Mouse (Mus musculus) MEL (cell line): ENCODE data around the gene Rhou. TPM values are rescaled to one million over a fixed set of nuclear protein-coding genes. Genes with fewer than 3 reads are reported as not detected.

Source experiments
- DNase-seq: peaks from one replicate; pipeline ENCODE4 v3.0.0; 2011; ENCODE audit warnings: low read depth, low spot score
- H3K27ac ChIP-seq: 2 replicates; pipeline ENCODE4 v1.5.1; 2012; ENCODE audit warnings: low read depth, mild to moderate bottlenecking, control low read depth, low read length, moderate library complexity; ENCODE audit not compliant: control insufficient read depth
- H3K27me3 ChIP-seq, 2 experiments: fragments of 150-350 bp in 1 of 2; sonication (generic) in 1 of 2; 2 replicates each; pipeline ENCODE4 v1.6.1; 2012; ENCODE audit warnings: low read length in 2 of 2, mild to moderate bottlenecking in 2 of 2, improper control_type of control experiment in 1 of 2, moderate library complexity in 1 of 2; ENCODE audit not compliant: insufficient read depth in 2 of 2, control insufficient read depth in 1 of 2
- H3K36me3 ChIP-seq, 2 experiments: 2 replicates each; pipeline ENCODE4 v1.6.1; 2012 to 2014; ENCODE audit warnings: low read length in 2 of 2, improper control_type of control experiment in 1 of 2, inconsistent platforms in 1 of 2, mild to moderate bottlenecking in 1 of 2; ENCODE audit not compliant: insufficient read depth in 2 of 2, control insufficient read depth in 1 of 2
- H3K4me1 ChIP-seq, 2 experiments: fragments of 150-350 bp in 1 of 2; sonication (generic) in 1 of 2; 2 replicates each; pipeline ENCODE4 v1.6.1; 2012; ENCODE audit warnings: low read length in 2 of 2, improper control_type of control experiment in 1 of 2, mild to moderate bottlenecking in 1 of 2; ENCODE audit not compliant: insufficient read depth in 2 of 2, control insufficient read depth in 1 of 2
- H3K4me3 ChIP-seq, 2 experiments: fragments of 150-350 bp in 1 of 2; sonication (generic) in 1 of 2; 2 replicates each; pipeline ENCODE4 v1.5.1; 2012; ENCODE audit warnings: low read depth in 2 of 2, low read length in 2 of 2, mild to moderate bottlenecking in 2 of 2, moderate library complexity in 2 of 2, control low read depth in 1 of 2, improper control_type of control experiment in 1 of 2; ENCODE audit not compliant: control insufficient read depth in 1 of 2, insufficient read depth in 1 of 2
- H3K79me2 ChIP-seq: 2 replicates; pipeline ENCODE4 v1.6.1; 2012; ENCODE audit warnings: mild to moderate bottlenecking, low read length, moderate library complexity; ENCODE audit not compliant: control insufficient read depth, poor library complexity, insufficient read depth
- H3K9ac ChIP-seq: 2 replicates; pipeline ENCODE4 v1.6.1; 2012; ENCODE audit warnings: low read depth, mild to moderate bottlenecking, control low read depth, low read length, moderate library complexity; ENCODE audit not compliant: control insufficient read depth, poor library complexity, severe bottlenecking
- H3K9me3 ChIP-seq: fragments of 150-350 bp; sonication (generic); replicated peaks from 2 replicates; pipeline ENCODE4 v1.6.1; 2012; ENCODE audit warnings: mild to moderate bottlenecking, low read length, improper control_type of control experiment, moderate library complexity; ENCODE audit not compliant: insufficient read depth
- CHD1 ChIP-seq: IDR thresholded peaks from 2 replicates; pipeline ENCODE4 v1.6.1; 2012; ENCODE audit warnings: low read depth, mild to moderate bottlenecking, inconsistent platforms, low read length, improper control_type of control experiment
- CHD2 ChIP-seq: IDR thresholded peaks from 2 replicates; pipeline ENCODE4 v1.6.1; 2011; ENCODE audit warnings: low read length, improper control_type of control experiment
- CTCF ChIP-seq, 3 experiments: IDR thresholded peaks in 2 of 3; conservative IDR thresholded peaks in 1 of 3; 2 replicates each; pipeline ENCODE4 v1.5.1; 2011 to 2012; ENCODE audit warnings: low read length in 3 of 3, low read depth in 2 of 3, mild to moderate bottlenecking in 2 of 3, improper control_type of control experiment in 1 of 3, inconsistent platforms in 1 of 3, mixed read lengths in 1 of 3, moderate library complexity in 1 of 3; ENCODE audit not compliant: control insufficient read depth in 1 of 3, insufficient read depth in 1 of 3, poor library complexity in 1 of 3, severe bottlenecking in 1 of 3
- ELF1 ChIP-seq: IDR thresholded peaks from 2 replicates; pipeline ENCODE4 v1.6.1; 2014; ENCODE audit warnings: low read depth, mild to moderate bottlenecking, inconsistent platforms, low read length, improper control_type of control experiment, moderate library complexity
- EP300 ChIP-seq, 2 experiments: IDR thresholded peaks; 2 replicates each; pipeline ENCODE4 v1.6.1; 2011; ENCODE audit warnings: improper control_type of control experiment in 2 of 2, low read length in 2 of 2, low read depth in 1 of 2, mild to moderate bottlenecking in 1 of 2
- ETS1 ChIP-seq: IDR thresholded peaks from 2 replicates; pipeline ENCODE4 v1.6.1; 2012; ENCODE audit warnings: low read depth, mild to moderate bottlenecking, inconsistent platforms, low read length, improper control_type of control experiment, moderate library complexity
- GATA1 ChIP-seq: IDR thresholded peaks from 2 replicates; pipeline ENCODE4 v1.6.1; 2011; ENCODE audit warnings: low read depth, low read length, improper control_type of control experiment
- HCFC1 ChIP-seq: IDR thresholded peaks from 2 replicates; pipeline ENCODE4 v1.6.1; 2012; ENCODE audit warnings: low read depth, mild to moderate bottlenecking, inconsistent platforms, low read length, improper control_type of control experiment, moderate library complexity
- KAT2A ChIP-seq: conservative IDR thresholded peaks from 2 replicates; pipeline ENCODE4 v1.6.1; 2012; ENCODE audit warnings: low read depth, low read length, improper control_type of control experiment, inconsistent platforms
- MAX ChIP-seq: IDR thresholded peaks from 2 replicates; pipeline ENCODE4 v1.6.1; 2011; ENCODE audit warnings: low read length, improper control_type of control experiment
- MAZ ChIP-seq: IDR thresholded peaks from 2 replicates; pipeline ENCODE4 v1.6.1; 2012; ENCODE audit warnings: low read depth, mild to moderate bottlenecking, inconsistent platforms, low read length, improper control_type of control experiment
- MEF2A ChIP-seq: IDR thresholded peaks from 2 replicates; pipeline ENCODE4 v1.6.1; 2014; ENCODE audit warnings: low read depth, mild to moderate bottlenecking, inconsistent platforms, low read length, improper control_type of control experiment; ENCODE audit not compliant: poor library complexity, insufficient replicate concordance, severe bottlenecking; ENCODE audit errors: extremely low read depth
- MXI1 ChIP-seq: IDR thresholded peaks from 2 replicates; pipeline ENCODE4 v1.6.1; 2011; ENCODE audit warnings: mild to moderate bottlenecking, low read depth, low read length, improper control_type of control experiment
- MYB ChIP-seq: IDR thresholded peaks from 2 replicates; pipeline ENCODE4 v1.6.1; 2011; ENCODE audit warnings: mild to moderate bottlenecking, low read depth, low read length, improper control_type of control experiment
- NRF1 ChIP-seq: IDR thresholded peaks from 2 replicates; pipeline ENCODE4 v1.6.1; 2014; ENCODE audit warnings: low read depth, mild to moderate bottlenecking, inconsistent platforms, low read length, improper control_type of control experiment, moderate library complexity; ENCODE audit not compliant: poor library complexity, insufficient read depth, severe bottlenecking
- POLR2A ChIP-seq, 2 experiments: IDR thresholded peaks; 2 replicates each; pipeline ENCODE4 v1.6.1; 2011 to 2012; ENCODE audit warnings: low read length in 2 of 2, mild to moderate bottlenecking in 2 of 2, control low read depth in 1 of 2, improper control_type of control experiment in 1 of 2, low read depth in 1 of 2, moderate library complexity in 1 of 2; ENCODE audit not compliant: control insufficient read depth in 1 of 2, insufficient read depth in 1 of 2, poor library complexity in 1 of 2
- POLR2AphosphoS2 ChIP-seq: IDR thresholded peaks from 2 replicates; pipeline ENCODE4 v1.6.1; 2011; ENCODE audit warnings: low read length, improper control_type of control experiment
- POLR2AphosphoS5 ChIP-seq: IDR thresholded peaks from 2 replicates; pipeline ENCODE4 v1.6.1; 2012; ENCODE audit warnings: low read depth, borderline replicate concordance, mild to moderate bottlenecking, inconsistent platforms, low read length, moderate library complexity, mixed read lengths
- SIN3A ChIP-seq: IDR thresholded peaks from 2 replicates; pipeline ENCODE4 v1.6.1; 2012; ENCODE audit warnings: low read length, improper control_type of control experiment, inconsistent platforms
- SMC3 ChIP-seq: IDR thresholded peaks from 2 replicates; pipeline ENCODE4 v1.6.1; 2011; ENCODE audit warnings: low read depth, low read length, improper control_type of control experiment
- TBP ChIP-seq: IDR thresholded peaks from 2 replicates; pipeline ENCODE4 v1.8.0; 2011; ENCODE audit warnings: low read depth, low read length, improper control_type of control experiment
- TCF12 ChIP-seq: IDR thresholded peaks from 2 replicates; pipeline ENCODE4 v1.6.1; 2014; ENCODE audit warnings: low read depth, mild to moderate bottlenecking, inconsistent platforms, low read length, improper control_type of control experiment, moderate library complexity
- USF1 ChIP-seq: IDR thresholded peaks from 2 replicates; pipeline ENCODE4 v1.6.1; 2014; ENCODE audit warnings: low read depth, mild to moderate bottlenecking, inconsistent platforms, low read length, improper control_type of control experiment, moderate library complexity
- ZMIZ1 ChIP-seq: IDR thresholded peaks from 2 replicates; pipeline ENCODE4 v1.6.1; 2012; ENCODE audit warnings: low read depth, mild to moderate bottlenecking, inconsistent platforms, low read length, improper control_type of control experiment, moderate library complexity
- ZNF384 ChIP-seq: IDR thresholded peaks from 2 replicates; pipeline ENCODE4 v1.6.1; 2012; ENCODE audit warnings: low read depth, mild to moderate bottlenecking, inconsistent platforms, low read length, improper control_type of control experiment
- polyA plus RNA-seq, 2 experiments: library from polyadenylated mRNA; stranded (reverse) in 1 of 2; unstranded in 1 of 2; fragments of >175 nt in 1 of 2; fragments of >200 nt in 1 of 2; gene quantifications; 2 replicates each; pipeline versions ENCODE4 v1.2.1 to v1.2.4; 2012; ENCODE audit warnings: low replicate concordance in 2 of 2, low read depth in 1 of 2; ENCODE audit not compliant: insufficient read length in 2 of 2, insufficient read depth in 1 of 2, missing spikeins in 1 of 2
- total RNA-seq: library from RNA; depleted of rRNA; stranded (reverse); fragments of 300-350 nt; gene quantifications from 2 replicates; pipeline ENCODE4 v1.2.3, GENCODE M21; 2012

Gene Rhou
- total and polyA plus RNA-seq, 3 experiments: not detected

GRCm38 (mm10) chr8:123672648-123673047 is 18.9 kb downstream of the Rhou start:
- H3K4me3 ChIP-seq: no peak overlapping the region
- H3K4me1 ChIP-seq: no peaks in the 10 kb centered on the region
- DNase-seq: no peak
- H3K9ac ChIP-seq: no peak overlapping the region
- no peaks in the 10 kb centered on the region for H3K36me3 ChIP-seq
- TF ChIP-seq CHD2 (no peak), ETS1 (no peak), SIN3A (no peak), ELF1 (no peak), MAX (no peak), TBP (no peak), MAZ (no peak), POLR2A (IDR thresholded peaks at IDR 0.05; ENCODE audit: control insufficient read depth in 1 of 2, insufficient read depth in 1 of 2, low read depth in 1 of 2, low read length in 2 of 2, poor library complexity in 1 of 2) (no peak), CTCF (IDR thresholded peaks at IDR 0.05 in 2 of 3, conservative IDR thresholded peaks at IDR 0.05 in 1 of 3; ENCODE audit: control insufficient read depth in 1 of 3, insufficient read depth in 1 of 3, low read depth in 2 of 3, low read length in 3 of 3, poor library complexity in 1 of 3, severe bottlenecking in 1 of 3) (no peak), ZMIZ1 (no peak), TCF12 (no peak), USF1 (no peak), KAT2A (no peak), HCFC1 (no peak), GATA1 (no peak), POLR2AphosphoS2 (no peak), SMC3 (no peak), NRF1 (no peak), CHD1 (no peak)
- H3K9me3 ChIP-seq: no peaks in the 10 kb centered on the region
- no peaks in the 10 kb centered on the region for H3K79me2 ChIP-seq
- no peaks in the 10 kb centered on the region for H3K27me3 ChIP-seq
- no peak overlapping the region for H3K27ac ChIP-seq

GRCm38 (mm10) chr8:123675611-123676010 is 21.9 kb downstream of the Rhou start:
- H3K9me3 ChIP-seq: no peaks in the 10 kb centered on the region

More at GRCm38 (mm10) chr8:123675611-123676010, 21.9 kb downstream of the Rhou start:
- Histone ChIP-seq H3K79me2 (no peaks in the 10 kb centered on the region), H3K27ac (no peak overlapping the region), H3K4me1 (no peaks in the 10 kb centered on the region), H3K27me3 (no peaks in the 10 kb centered on the region), H3K9ac (no peak overlapping the region), H3K4me3 (no peak overlapping the region), H3K36me3 (no peaks in the 10 kb centered on the region)
- DNase-seq: no peak
- TF ChIP-seq ELF1 (no peak), EP300 (IDR thresholded peaks at IDR 0.05; ENCODE audit: low read depth in 1 of 2, low read length in 2 of 2) (no peak), MEF2A (no peak), MYB (no peak), CHD2 (no peak), MXI1 (no peak), MAX (no peak), USF1 (no peak), ZMIZ1 (no peak), POLR2AphosphoS5 (no peak), TBP (no peak), ZNF384 (no peak)
